Mouse (Mus musculus) left cerebral cortex, adult 18-20 months (tissue): ENCODE data around the gene Olfr845. TPM values are rescaled to one million over a fixed set of nuclear protein-coding genes. Genes with fewer than 3 reads are reported as not detected.

Experiments
- DNase-seq, 2 experiments: peaks; one replicate each; pipeline ENCODE4 v3.0.0; 2021 to 2022; ENCODE audit warnings: low spot score in 2 of 2, mixed read lengths in 1 of 2
- long read RNA-seq, 2 experiments: library from polyadenylated mRNA; stranded (forward); transcript quantifications; one replicate each; pipeline ENCODE4 v2.0.0; 2021
- total RNA-seq, 2 experiments: library from RNA; stranded (reverse); gene quantifications; 2 replicates each; pipeline ENCODE4 v1.2.3; 2021

Olfr845 gene
- total RNA-seq, result not detected
- long read RNA-seq, experiment 1, result 0 reads
- long read RNA-seq, experiment 2, result 0 reads

DNA sequence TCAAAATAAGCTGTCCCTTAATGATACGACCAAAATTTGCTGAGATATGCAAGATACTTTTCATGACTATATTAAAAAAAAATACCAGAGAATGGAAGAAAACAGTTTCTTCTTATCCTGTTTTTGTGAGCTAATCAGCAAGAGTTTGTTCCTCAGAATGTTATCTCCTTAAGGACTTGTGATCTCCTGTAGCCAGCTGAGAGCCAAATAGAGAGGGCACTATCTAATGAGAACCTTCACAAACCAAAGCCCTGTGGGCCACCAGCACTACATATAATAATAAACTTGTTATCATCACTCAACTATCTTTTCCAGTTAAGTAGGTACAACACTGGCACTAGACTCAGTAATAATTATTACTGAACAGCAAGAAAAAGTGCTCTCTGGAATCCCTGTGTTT lies at the start of gene Olfr845:
Gene Olfr845, plus strand, starts transcription at position 301 of the 400 bp plus-strand sequence.
- DNase-seq, result no peak

DNA sequence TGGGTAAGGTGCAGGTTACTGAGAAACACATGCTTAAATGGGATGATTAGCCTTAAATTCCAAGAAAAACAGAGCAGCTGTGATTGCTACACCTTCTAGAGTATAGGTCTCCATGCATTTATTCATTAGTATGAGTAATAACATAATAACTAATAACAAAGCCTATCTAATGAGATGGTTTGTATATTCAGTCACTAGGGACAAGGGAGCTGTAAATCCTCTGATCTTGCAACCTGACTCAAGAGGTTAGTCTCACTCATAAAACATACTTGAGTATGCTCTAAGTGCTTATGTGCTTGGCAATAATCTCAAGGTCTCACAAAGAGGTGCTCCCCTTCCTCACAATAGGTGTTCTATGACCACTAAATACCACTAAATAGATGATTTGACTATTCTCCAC lies 20.2 kb upstream of the Olfr845 start, which contains the start of gene Olfr844:
Gene Olfr844, plus strand, starts transcription at position 301 of the 400 bp plus-strand sequence.
- no peak for DNase-seq

GRCm38 (mm10) chr9:19363905-19364304 lies 27.6 kb downstream of the Olfr845 start, which contains the start of gene Olfr846:
Gene Olfr846 (minus strand): TSS chr9:19364005.
- DNase-seq, result no peak

- DNase-seq, result no peak
Measured at GRCm38 (mm10) chr9:19378569-19378968, 42.3 kb downstream of the Olfr845 start, which contains the start of gene Olfr847. Gene Olfr847 (minus strand): TSS chr9:19378669.

Other genes starting within 250 kb of the Olfr845 start
- not detected for gene Olfr836, start 216.1 kb upstream of the Olfr845 start, total RNA-seq
- gene Olfr837, start 200.1 kb upstream of the Olfr845 start, total RNA-seq, result not detected
- under 1 TPM; 0.05 to 0.12 TPM for gene Olfr839-ps1, start 159.1 kb upstream of the Olfr845 start, total RNA-seq
- not detected for gene Olfr843, start 84.5 kb upstream of the Olfr845 start, total RNA-seq
- not detected for gene Olfr844, start 20.1 kb upstream of the Olfr845 start, total RNA-seq
- not detected for gene Olfr846, start 27.5 kb downstream of the Olfr845 start, total RNA-seq
- gene Olfr847, start 42.2 kb downstream of the Olfr845 start, total RNA-seq, result not detected
- not detected for gene Olfr849, start 103.8 kb downstream of the Olfr845 start, total RNA-seq
- gene Olfr850, start 141.8 kb downstream of the Olfr845 start, total RNA-seq, result not detected
- not detected for gene Olfr851, start 156.8 kb downstream of the Olfr845 start, total RNA-seq
- not detected for gene Olfr853, start 204.6 kb downstream of the Olfr845 start, total RNA-seq
- gene Olfr854, start 230.9 kb downstream of the Olfr845 start, total RNA-seq, result not detected
- gene Olfr855, start 246.2 kb downstream of the Olfr845 start, total RNA-seq, result not detected